Mouse (Mus musculus) cerebellum, adult 2 months (tissue): ENCODE measurements around the gene Tcp11x2. TPM values are rescaled to one million over a fixed set of nuclear protein-coding genes. Genes with fewer than 3 reads are reported as not detected.

ENCODE experiments used
- DNase-seq, 2 experiments: peaks; one replicate each; pipeline ENCODE4 v3.0.0; 2021
- H3K27ac ChIP-seq: fragments of 200-500 bp; 2 replicates; pipeline ENCODE4 v1.5.1; 2012; ENCODE audit warnings: low read length, control low read depth, inconsistent platforms; ENCODE audit not compliant: insufficient read depth
- H3K27me3 ChIP-seq: fragments of 200-500 bp; 2 replicates; pipeline ENCODE4 v1.6.1; 2012; ENCODE audit warnings: inconsistent platforms, mild to moderate bottlenecking, low read length, moderate library complexity; ENCODE audit not compliant: control insufficient read depth, insufficient read depth
- H3K4me1 ChIP-seq: fragments of 200-500 bp; 2 replicates; pipeline ENCODE4 v1.6.1; 2011; ENCODE audit warnings: low read length; ENCODE audit not compliant: control insufficient read depth, insufficient read depth
- H3K4me3 ChIP-seq: fragments of 200-500 bp; replicated peaks from 2 replicates; pipeline ENCODE3; 2011; ENCODE audit warnings: mild to moderate bottlenecking, low read depth, low read length, control low read depth; ENCODE audit not compliant: insufficient read depth
- CTCF ChIP-seq: fragments of 200-500 bp; IDR thresholded peaks from 2 replicates; pipeline ENCODE4 v1.5.1; 2011; ENCODE audit warnings: low read depth, mild to moderate bottlenecking, control low read depth, low read length, moderate library complexity, borderline replicate concordance; ENCODE audit not compliant: insufficient read depth
- POLR2A ChIP-seq: fragments of 200-500 bp; IDR thresholded peaks from 2 replicates; pipeline ENCODE4 v1.6.1; 2011; ENCODE audit warnings: low read length, control low read depth, borderline replicate concordance; ENCODE audit not compliant: insufficient read depth
- WGBS: fragments of 180-500 bp; shearing (Covaris S2); methylation state at CpG from one replicate; pipeline ENCODE4 v1.1.7; 2018; 5-methylcytosine and 5-hydroxymethylcytosine counted together
- polyA plus RNA-seq: library from polyadenylated mRNA; depleted of rRNA; stranded (reverse); fragments of >200 nt; gene quantifications from 2 replicates; pipeline ENCODE4 v1.2.3, GENCODE M21; 2012; rRNA removed

Gene Tcp11x2
- polyA plus RNA-seq, result not detected in 2 replicates

- Histone ChIP-seq H3K27ac (no peak within 1 kb of the TSS), H3K4me3 (no peak within 1 kb of the TSS), H3K27me3 (no peaks in the 10 kb centered on the region), H3K4me1 (no peaks in the 10 kb centered on the region)
- WGBS, result 68% methylated on average over 1 of the region's 1 CpGs
- DNase-seq, result no peak
- TF ChIP-seq CTCF, result no peak
- TF ChIP-seq POLR2A, result no peak
Measured at GRCm38 (mm10) chrX:135693633-135694032, at the start of gene Tcp11x2. Gene Tcp11x2 (minus strand): TSS chrX:135693790.

- TF ChIP-seq POLR2A (no peak), CTCF (no peak)
- peak overlapping the region; percentile 80 for H3K4me3 ChIP-seq
- H3K27ac ChIP-seq, result peak overlapping the region; percentile 70; the same call in 1 of the 2 replicates
- H3K27me3 ChIP-seq, result no peaks in the 10 kb centered on the region
- DNase-seq, result no peak
- no peaks in the 10 kb centered on the region for H3K4me1 ChIP-seq
- WGBS, result 9% methylated on average over 7 of the region's 7 CpGs
Measured at GRCm38 (mm10) chrX:135743056-135743355, 49.4 kb upstream of the Tcp11x2 start.

- TF ChIP-seq CTCF (no peak), POLR2A (peak; percentile 62; the same call in 1 of the 2 replicates)
- DNase-seq, result peak; percentile 89 to 92
- Histone ChIP-seq H3K27ac (peak within 1 kb of the TSS; percentile 70), H3K4me3 (peak within 1 kb of the TSS; percentile 80), H3K27me3 (no peaks in the 10 kb centered on the region), H3K4me1 (no peaks in the 10 kb centered on the region)
- WGBS, result 8% methylated on average over 48 of the region's 48 CpGs
Measured at GRCm38 (mm10) chrX:135742304-135743055, 48.9 kb upstream of the Tcp11x2 start, which contains the start of the genes Armcx5 and Gprasp1. Gene Armcx5 (plus strand): TSS chrX:135742733. Gene Gprasp1 (plus strand): TSS chrX:135742733.

GRCm38 (mm10) chrX:135738730-135739520, 45.3 kb upstream of the Tcp11x2 start:
- TF ChIP-seq CTCF (no peak), POLR2A (no peak)
- Histone ChIP-seq H3K4me1 (no peaks in the 10 kb centered on the region), H3K27ac (no peak overlapping the region), H3K27me3 (no peaks in the 10 kb centered on the region), H3K4me3 (no peak overlapping the region)
- 79% methylated on average over 2 of the region's 2 CpGs for WGBS
- DNase-seq, result no peak

- Histone ChIP-seq H3K4me3 (no peak within 1 kb of the TSS), H3K4me1 (no peaks in the 10 kb centered on the region), H3K27ac (no peak within 1 kb of the TSS), H3K27me3 (no peaks in the 10 kb centered on the region)
- no peak for TF ChIP-seq POLR2A
- TF ChIP-seq CTCF, result no peak
- DNase-seq, result no peak
- 92% methylated on average over 10 of the region's 10 CpGs for WGBS
Measured at GRCm38 (mm10) chrX:135725161-135725560, 31.6 kb upstream of the Tcp11x2 start, which contains the start of gene Tmsb15a. Gene Tmsb15a (minus strand): TSS chrX:135725261.

- no peak for DNase-seq
- WGBS, result 84% methylated on average over 2 of the region's 2 CpGs
- Histone ChIP-seq H3K4me1 (no peaks in the 10 kb centered on the region), H3K27me3 (no peaks in the 10 kb centered on the region), H3K4me3 (no peak overlapping the region), H3K27ac (no peak overlapping the region)
- TF ChIP-seq CTCF, result no peak
- TF ChIP-seq POLR2A, result no peak
Measured at GRCm38 (mm10) chrX:135712845-135713244, 19.3 kb upstream of the Tcp11x2 start.

- TF ChIP-seq POLR2A, result no peak
- TF ChIP-seq CTCF, result no peak
- 25% methylated on average over 2 of the region's 2 CpGs for WGBS
- Histone ChIP-seq H3K4me3 (no peak overlapping the region), H3K27ac (no peak overlapping the region), H3K27me3 (no peaks in the 10 kb centered on the region), H3K4me1 (no peaks in the 10 kb centered on the region)
- DNase-seq, result no peak
Measured at GRCm38 (mm10) chrX:135704349-135704748, 10.8 kb upstream of the Tcp11x2 start.
